Mouse (Mus musculus): ENCODE data around the gene Cab39. TPM values are rescaled to one million over a fixed set of nuclear protein-coding genes. Genes with fewer than 3 reads are reported as not detected.

The Cab39 gene
- total RNA-seq (2021) = 100 to 1,000 TPM; 134 to 148 TPM

GRCm38 (mm10) chr1:85793208-85794105 lies at the start of gene Cab39:
Cab39 (plus strand) TSS chr1:85793441.
- DNase-seq (ENCODE audit: extremely low spot score in 1 of 2, low spot score in 2 of 2) = peak; percentile 80 to 93
- intact Hi-C loops (cut with DNase I) = no loop called here

- no peak for DNase-seq (ENCODE audit: extremely low spot score in 1 of 2, low spot score in 2 of 2)
Observed at GRCm38 (mm10) chr1:85744539-85744938, 48.7 kb upstream of the Cab39 start.

GRCm38 (mm10) chr1:85746511-85746910 lies 46.7 kb upstream of the Cab39 start:
- no peak for DNase-seq (ENCODE audit: extremely low spot score in 1 of 2, low spot score in 2 of 2)

More at GRCm38 (mm10) chr1:85744539-85744938, 48.7 kb upstream of the Cab39 start:
- intact Hi-C loops (cut with DNase I) = no loop called here

GRCm38 (mm10) chr1:85749829-85750228 lies 43.4 kb upstream of the Cab39 start:
- DNase-seq (ENCODE audit: extremely low spot score in 1 of 2, low spot score in 2 of 2) = no peak
- intact Hi-C loops (cut with DNase I) = no loop called here

More at GRCm38 (mm10) chr1:85746511-85746910, 46.7 kb upstream of the Cab39 start:
- intact Hi-C loops (cut with DNase I) = no loop called here

GRCm38 (mm10) chr1:85750650-85751049 lies 42.6 kb upstream of the Cab39 start:
- intact Hi-C loops (cut with DNase I) = no loop called here
- no peak for DNase-seq (ENCODE audit: extremely low spot score in 1 of 2, low spot score in 2 of 2)

GRCm38 (mm10) chr1:85751494-85751893 lies 41.7 kb upstream of the Cab39 start:
- DNase-seq (ENCODE audit: extremely low spot score in 1 of 2, low spot score in 2 of 2) = no peak
- intact Hi-C loops (cut with DNase I) = no loop called here

- DNase-seq (ENCODE audit: extremely low spot score in 1 of 2, low spot score in 2 of 2) = no peak
- intact Hi-C loops (cut with DNase I) = no loop called here
Observed at GRCm38 (mm10) chr1:85751932-85752680, 41.1 kb upstream of the Cab39 start.

GRCm38 (mm10) chr1:85757531-85758230 lies 35.6 kb upstream of the Cab39 start:
- no peak for DNase-seq (ENCODE audit: extremely low spot score in 1 of 2, low spot score in 2 of 2)
- intact Hi-C loops (cut with DNase I) = no loop called here

- intact Hi-C loops (cut with DNase I) = no loop called here
- no peak for DNase-seq (ENCODE audit: extremely low spot score in 1 of 2, low spot score in 2 of 2)
Observed at GRCm38 (mm10) chr1:85758231-85758968, 34.8 kb upstream of the Cab39 start.

GRCm38 (mm10) chr1:85758969-85759293 lies 34.3 kb upstream of the Cab39 start:
- intact Hi-C loops (cut with DNase I) = no loop called here
- no peak for DNase-seq (ENCODE audit: extremely low spot score in 1 of 2, low spot score in 2 of 2)

- DNase-seq (ENCODE audit: extremely low spot score in 1 of 2, low spot score in 2 of 2) = no peak
- intact Hi-C loops (cut with DNase I) = no loop called here
Observed at GRCm38 (mm10) chr1:85761665-85762064, 31.6 kb upstream of the Cab39 start.

GRCm38 (mm10) chr1:85763386-85763785 lies 29.9 kb upstream of the Cab39 start:
- DNase-seq (ENCODE audit: extremely low spot score in 1 of 2, low spot score in 2 of 2) = no peak
- intact Hi-C loops (cut with DNase I) = no loop called here

- intact Hi-C loops (cut with DNase I) = no loop called here
- no peak for DNase-seq (ENCODE audit: extremely low spot score in 1 of 2, low spot score in 2 of 2)
Observed at GRCm38 (mm10) chr1:85764291-85764690, 28.9 kb upstream of the Cab39 start.

GRCm38 (mm10) chr1:85766120-85766519 lies 27.1 kb upstream of the Cab39 start:
- intact Hi-C loops (cut with DNase I) = no loop called here
- DNase-seq (ENCODE audit: extremely low spot score in 1 of 2, low spot score in 2 of 2) = no peak

GRCm38 (mm10) chr1:85767754-85768153 lies 25.5 kb upstream of the Cab39 start:
- DNase-seq (ENCODE audit: extremely low spot score in 1 of 2, low spot score in 2 of 2) = no peak
- intact Hi-C loops (cut with DNase I) = no loop called here

GRCm38 (mm10) chr1:85771976-85772375 lies 21.3 kb upstream of the Cab39 start:
- intact Hi-C loops (cut with DNase I) = no loop called here
- DNase-seq (ENCODE audit: extremely low spot score in 1 of 2, low spot score in 2 of 2) = no peak

GRCm38 (mm10) chr1:85775136-85775535 lies 18.1 kb upstream of the Cab39 start:
- intact Hi-C loops (cut with DNase I) = no loop called here
- no peak for DNase-seq (ENCODE audit: extremely low spot score in 1 of 2, low spot score in 2 of 2)

- intact Hi-C loops (cut with DNase I) = no loop called here
- DNase-seq (ENCODE audit: extremely low spot score in 1 of 2, low spot score in 2 of 2) = no peak
Observed at GRCm38 (mm10) chr1:85776154-85776553, 17.1 kb upstream of the Cab39 start.

- no peak for DNase-seq (ENCODE audit: extremely low spot score in 1 of 2, low spot score in 2 of 2)
- intact Hi-C loops (cut with DNase I) = no loop called here
Observed at GRCm38 (mm10) chr1:85778436-85778835, 14.8 kb upstream of the Cab39 start, which contains the start of gene A630001G21Rik. A630001G21Rik (minus strand) TSS chr1:85778643.

Measured in left cerebral cortex, postnatal 10 days (tissue).